Mouse (Mus musculus): ENCODE results near the gene Zfyve26. TPM values are rescaled to one million over a fixed set of nuclear protein-coding genes. Genes with fewer than 3 reads are reported as not detected.
"Not testable (repeated sequence)": the region's sequence is repeated elsewhere in the genome, so short reads cannot be mapped to it uniquely, and the experiment has no call there.

Gene Zfyve26
- polyA plus RNA-seq, 2 experiments = 16.8 to 29.7 TPM

- ATAC-seq (ENCODE audit: low FRiP score, low read depth) = no peak
- Histone ChIP-seq H3K27ac (replicated peaks; ENCODE audit: low read depth, low read length) (no peak overlapping the region), H3K4me1 (ENCODE audit: control insufficient read depth, insufficient read depth, low read length) (no peaks in the 10 kb centered on the region), H3K4me3 (replicated peaks; ENCODE audit: low read length) (no peak overlapping the region), H3K4me2 (replicated peaks; ENCODE audit: low read depth, low read length, severe bottlenecking) (no peak overlapping the region), H3K9ac (ENCODE audit: low read depth, low read length, severe bottlenecking) (no peak overlapping the region), H3K27me3 (ENCODE audit: control insufficient read depth, insufficient read depth, low read length) (no peaks in the 10 kb centered on the region), H3K36me3 (ENCODE audit: control insufficient read depth, insufficient read depth, low read length) (no peaks in the 10 kb centered on the region; the same call in 1 of the 2 replicates), H3K9me3 (ENCODE audit: control insufficient read depth, low read length) (no peaks in the 10 kb centered on the region)
- 64% methylated on average over 2 of the region's 2 CpGs for WGBS
- no peak for DNase-seq (ENCODE audit: low spot score)
- no peak for TF ChIP-seq POLR2A (IDR thresholded peaks at IDR 0.05; ENCODE audit: borderline replicate concordance, extremely low read depth, insufficient read depth, insufficient read length)
Measured at GRCm38 (mm10) chr12:79330571-79330970, 34.5 kb upstream of the Zfyve26 start.

- Histone ChIP-seq H3K9ac (ENCODE audit: low read depth, low read length, severe bottlenecking) (no peak overlapping the region), H3K9me3 (ENCODE audit: control insufficient read depth, low read length) (no peaks in the 10 kb centered on the region), H3K27ac (replicated peaks; ENCODE audit: low read depth, low read length) (no peak overlapping the region), H3K27me3 (ENCODE audit: control insufficient read depth, insufficient read depth, low read length) (no peaks in the 10 kb centered on the region), H3K4me1 (ENCODE audit: control insufficient read depth, insufficient read depth, low read length) (no peaks in the 10 kb centered on the region), H3K4me2 (replicated peaks; ENCODE audit: low read depth, low read length, severe bottlenecking) (no peak overlapping the region), H3K4me3 (replicated peaks; ENCODE audit: low read length) (no peak overlapping the region), H3K36me3 (ENCODE audit: control insufficient read depth, insufficient read depth, low read length) (no peaks in the 10 kb centered on the region)
- ATAC-seq (ENCODE audit: low FRiP score, low read depth) (no peak), DNase-seq (ENCODE audit: low spot score) (no peak)
- no peak for TF ChIP-seq POLR2A (IDR thresholded peaks at IDR 0.05; ENCODE audit: borderline replicate concordance, extremely low read depth, insufficient read depth, insufficient read length)
- 74% methylated on average over 2 of the region's 2 CpGs for WGBS
Measured at GRCm38 (mm10) chr12:79327868-79328267, 31.8 kb upstream of the Zfyve26 start.

- no peaks in the 10 kb centered on the region for H3K4me1 ChIP-seq (ENCODE audit: control insufficient read depth, insufficient read depth, low read length)
- no peak overlapping the region for H3K9ac ChIP-seq (ENCODE audit: low read depth, low read length, severe bottlenecking)
- 58% methylated on average over 2 of the region's 2 CpGs for WGBS
- no peaks in the 10 kb centered on the region for H3K27me3 ChIP-seq (ENCODE audit: control insufficient read depth, insufficient read depth, low read length)
- no peak for DNase-seq (ENCODE audit: low spot score)
- H3K4me2 ChIP-seq (replicated peaks; ENCODE audit: low read depth, low read length, severe bottlenecking) = no peak overlapping the region
- no peaks in the 10 kb centered on the region for H3K36me3 ChIP-seq (ENCODE audit: control insufficient read depth, insufficient read depth, low read length)
- no peaks in the 10 kb centered on the region for H3K9me3 ChIP-seq (ENCODE audit: control insufficient read depth, low read length)
- no peak overlapping the region for H3K27ac ChIP-seq (replicated peaks; ENCODE audit: low read depth, low read length)
- TF ChIP-seq POLR2A (IDR thresholded peaks at IDR 0.05; ENCODE audit: borderline replicate concordance, extremely low read depth, insufficient read depth, insufficient read length) = no peak
- ATAC-seq (ENCODE audit: low FRiP score, low read depth) = no peak
- H3K4me3 ChIP-seq (replicated peaks; ENCODE audit: low read length) = no peak overlapping the region
Measured at GRCm38 (mm10) chr12:79326745-79327144, 30.6 kb upstream of the Zfyve26 start.

GRCm38 (mm10) chr12:79326236-79326635 is 30.1 kb upstream of the Zfyve26 start:
- no peak for TF ChIP-seq POLR2A (IDR thresholded peaks at IDR 0.05; ENCODE audit: borderline replicate concordance, extremely low read depth, insufficient read depth, insufficient read length)
- H3K27ac ChIP-seq (replicated peaks; ENCODE audit: low read depth, low read length) = no peak overlapping the region
- H3K9me3 ChIP-seq (ENCODE audit: control insufficient read depth, low read length) = no peaks in the 10 kb centered on the region
- DNase-seq (ENCODE audit: low spot score) (no peak), ATAC-seq (ENCODE audit: low FRiP score, low read depth) (no peak)
- H3K4me2 ChIP-seq (replicated peaks; ENCODE audit: low read depth, low read length, severe bottlenecking) = no peak overlapping the region
- no peak overlapping the region for H3K4me3 ChIP-seq (replicated peaks; ENCODE audit: low read length)
- H3K27me3 ChIP-seq (ENCODE audit: control insufficient read depth, insufficient read depth, low read length) = no peaks in the 10 kb centered on the region
- H3K9ac ChIP-seq (ENCODE audit: low read depth, low read length, severe bottlenecking) = no peak overlapping the region
- 51% methylated on average over 2 of the region's 2 CpGs for WGBS
- no peaks in the 10 kb centered on the region for H3K36me3 ChIP-seq (ENCODE audit: control insufficient read depth, insufficient read depth, low read length)
- no peaks in the 10 kb centered on the region for H3K4me1 ChIP-seq (ENCODE audit: control insufficient read depth, insufficient read depth, low read length)

- not testable (repeated sequence) for H3K27me3 ChIP-seq (ENCODE audit: control insufficient read depth, insufficient read depth, low read length); H3K36me3 ChIP-seq (ENCODE audit: control insufficient read depth, insufficient read depth, low read length); H3K4me2 ChIP-seq (replicated peaks; ENCODE audit: low read depth, low read length, severe bottlenecking); H3K4me1 ChIP-seq (ENCODE audit: control insufficient read depth, insufficient read depth, low read length); H3K9me3 ChIP-seq (ENCODE audit: control insufficient read depth, low read length); H3K4me3 ChIP-seq (replicated peaks; ENCODE audit: low read length); H3K27ac ChIP-seq (replicated peaks; ENCODE audit: low read depth, low read length); ATAC-seq (ENCODE audit: low FRiP score, low read depth); H3K9ac ChIP-seq (ENCODE audit: low read depth, low read length, severe bottlenecking)
- 76% methylated on average over 2 of the region's 2 CpGs for WGBS
- DNase-seq (ENCODE audit: low spot score) = peak; percentile 84
Measured at GRCm38 (mm10) chr12:79322539-79322938, 26.4 kb upstream of the Zfyve26 start.

- Histone ChIP-seq H3K4me1 (ENCODE audit: control insufficient read depth, insufficient read depth, low read length) (no peaks in the 10 kb centered on the region), H3K27ac (replicated peaks; ENCODE audit: low read depth, low read length) (no peak overlapping the region), H3K27me3 (ENCODE audit: control insufficient read depth, insufficient read depth, low read length) (no peaks in the 10 kb centered on the region), H3K4me2 (replicated peaks; ENCODE audit: low read depth, low read length, severe bottlenecking) (no peak overlapping the region), H3K4me3 (replicated peaks; ENCODE audit: low read length) (no peak overlapping the region), H3K9me3 (ENCODE audit: control insufficient read depth, low read length) (no peaks in the 10 kb centered on the region), H3K9ac (ENCODE audit: low read depth, low read length, severe bottlenecking) (no peak overlapping the region), H3K36me3 (ENCODE audit: control insufficient read depth, insufficient read depth, low read length) (no peaks in the 10 kb centered on the region)
- no peak for TF ChIP-seq POLR2A (IDR thresholded peaks at IDR 0.05; ENCODE audit: borderline replicate concordance, extremely low read depth, insufficient read depth, insufficient read length)
- DNase-seq (ENCODE audit: low spot score) = no peak
- 82% methylated on average over 5 of the region's 5 CpGs for WGBS
- ATAC-seq (ENCODE audit: low FRiP score, low read depth) = no peak
Measured at GRCm38 (mm10) chr12:79320895-79321294, 24.8 kb upstream of the Zfyve26 start.

Measured in limb, embryonic 14.5 days (tissue).